Mouse (Mus musculus) MEL (cell line): ENCODE data around the gene Rps16. TPM values are rescaled to one million over a fixed set of nuclear protein-coding genes. Genes with fewer than 3 reads are reported as not detected.

Experiments
- DNase-seq: peaks from one replicate; pipeline ENCODE4 v3.0.0; 2011; ENCODE audit warnings: low read depth, low spot score
- H3K27ac ChIP-seq: 2 replicates; pipeline ENCODE4 v1.5.1; 2012; ENCODE audit warnings: low read depth, mild to moderate bottlenecking, control low read depth, low read length, moderate library complexity; ENCODE audit not compliant: control insufficient read depth
- H3K27me3 ChIP-seq, 2 experiments: fragments of 150-350 bp in 1 of 2; sonication (generic) in 1 of 2; 2 replicates each; pipeline ENCODE4 v1.6.1; 2012; ENCODE audit warnings: low read length in 2 of 2, mild to moderate bottlenecking in 2 of 2, improper control_type of control experiment in 1 of 2, moderate library complexity in 1 of 2; ENCODE audit not compliant: insufficient read depth in 2 of 2, control insufficient read depth in 1 of 2
- H3K36me3 ChIP-seq, 2 experiments: 2 replicates each; pipeline ENCODE4 v1.6.1; 2012 to 2014; ENCODE audit warnings: low read length in 2 of 2, improper control_type of control experiment in 1 of 2, inconsistent platforms in 1 of 2, mild to moderate bottlenecking in 1 of 2; ENCODE audit not compliant: insufficient read depth in 2 of 2, control insufficient read depth in 1 of 2
- H3K4me1 ChIP-seq, 2 experiments: fragments of 150-350 bp in 1 of 2; sonication (generic) in 1 of 2; 2 replicates each; pipeline ENCODE4 v1.6.1; 2012; ENCODE audit warnings: low read length in 2 of 2, improper control_type of control experiment in 1 of 2, mild to moderate bottlenecking in 1 of 2; ENCODE audit not compliant: insufficient read depth in 2 of 2, control insufficient read depth in 1 of 2
- H3K4me3 ChIP-seq, 2 experiments: fragments of 150-350 bp in 1 of 2; sonication (generic) in 1 of 2; 2 replicates each; pipeline ENCODE4 v1.5.1; 2012; ENCODE audit warnings: low read depth in 2 of 2, low read length in 2 of 2, mild to moderate bottlenecking in 2 of 2, moderate library complexity in 2 of 2, control low read depth in 1 of 2, improper control_type of control experiment in 1 of 2; ENCODE audit not compliant: control insufficient read depth in 1 of 2, insufficient read depth in 1 of 2
- H3K79me2 ChIP-seq: 2 replicates; pipeline ENCODE4 v1.6.1; 2012; ENCODE audit warnings: mild to moderate bottlenecking, low read length, moderate library complexity; ENCODE audit not compliant: control insufficient read depth, poor library complexity, insufficient read depth
- H3K9ac ChIP-seq: 2 replicates; pipeline ENCODE4 v1.6.1; 2012; ENCODE audit warnings: low read depth, mild to moderate bottlenecking, control low read depth, low read length, moderate library complexity; ENCODE audit not compliant: control insufficient read depth, poor library complexity, severe bottlenecking
- H3K9me3 ChIP-seq: fragments of 150-350 bp; sonication (generic); replicated peaks from 2 replicates; pipeline ENCODE4 v1.6.1; 2012; ENCODE audit warnings: mild to moderate bottlenecking, low read length, improper control_type of control experiment, moderate library complexity; ENCODE audit not compliant: insufficient read depth
- CHD1 ChIP-seq: IDR thresholded peaks from 2 replicates; pipeline ENCODE4 v1.6.1; 2012; ENCODE audit warnings: low read depth, mild to moderate bottlenecking, inconsistent platforms, low read length, improper control_type of control experiment
- CHD2 ChIP-seq: IDR thresholded peaks from 2 replicates; pipeline ENCODE4 v1.6.1; 2011; ENCODE audit warnings: low read length, improper control_type of control experiment
- MXI1 ChIP-seq: IDR thresholded peaks from 2 replicates; pipeline ENCODE4 v1.6.1; 2011; ENCODE audit warnings: mild to moderate bottlenecking, low read depth, low read length, improper control_type of control experiment
- NELFE ChIP-seq: IDR thresholded peaks from 2 replicates; pipeline ENCODE4 v1.6.1; 2011; ENCODE audit warnings: low read depth, low read length, improper control_type of control experiment
- NRF1 ChIP-seq: IDR thresholded peaks from 2 replicates; pipeline ENCODE4 v1.6.1; 2014; ENCODE audit warnings: low read depth, mild to moderate bottlenecking, inconsistent platforms, low read length, improper control_type of control experiment, moderate library complexity; ENCODE audit not compliant: poor library complexity, insufficient read depth, severe bottlenecking
- POLR2AphosphoS5 ChIP-seq: IDR thresholded peaks from 2 replicates; pipeline ENCODE4 v1.6.1; 2012; ENCODE audit warnings: low read depth, borderline replicate concordance, mild to moderate bottlenecking, inconsistent platforms, low read length, moderate library complexity, mixed read lengths
- TCF12 ChIP-seq: IDR thresholded peaks from 2 replicates; pipeline ENCODE4 v1.6.1; 2014; ENCODE audit warnings: low read depth, mild to moderate bottlenecking, inconsistent platforms, low read length, improper control_type of control experiment, moderate library complexity
- UBTF ChIP-seq: IDR thresholded peaks from 2 replicates; pipeline ENCODE4 v1.6.1; 2012; ENCODE audit warnings: low read depth, mild to moderate bottlenecking, inconsistent platforms, low read length, improper control_type of control experiment, moderate library complexity, borderline replicate concordance; ENCODE audit not compliant: insufficient read depth
- USF2 ChIP-seq, 2 experiments: IDR thresholded peaks; 2 replicates each; pipeline ENCODE4 v1.6.1; 2011 to 2012; ENCODE audit warnings: improper control_type of control experiment in 2 of 2, low read length in 2 of 2, borderline replicate concordance in 1 of 2, inconsistent platforms in 1 of 2, low read depth in 1 of 2, mild to moderate bottlenecking in 1 of 2; ENCODE audit not compliant: insufficient read depth in 1 of 2
- ZC3H11A ChIP-seq: IDR thresholded peaks from 2 replicates; pipeline ENCODE4 v1.6.1; 2012; ENCODE audit warnings: low read depth, mild to moderate bottlenecking, inconsistent platforms, low read length, improper control_type of control experiment
- polyA plus RNA-seq, 2 experiments: library from polyadenylated mRNA; stranded (reverse) in 1 of 2; unstranded in 1 of 2; fragments of >175 nt in 1 of 2; fragments of >200 nt in 1 of 2; gene quantifications; 2 replicates each; pipeline versions ENCODE4 v1.2.1 to v1.2.4; 2012; ENCODE audit warnings: low replicate concordance in 2 of 2, low read depth in 1 of 2; ENCODE audit not compliant: insufficient read length in 2 of 2, insufficient read depth in 1 of 2, missing spikeins in 1 of 2
- total RNA-seq: library from RNA; depleted of rRNA; stranded (reverse); fragments of 300-350 nt; gene quantifications from 2 replicates; pipeline ENCODE4 v1.2.3, GENCODE M21; 2012

Gene Rps16
- total and polyA plus RNA-seq, 3 experiments: 1,661 to 2,343 (median 1,740) TPM

GRCm38 (mm10) chr7:28370051-28370450, 19.6 kb downstream of the Rps16 start:
- Histone ChIP-seq H3K9ac (no peak overlapping the region), H3K79me2 (peaks cover 2% of the 10 kb centered on the region; the same call in 1 of the 2 replicates), H3K27me3 (no peaks in the 10 kb centered on the region), H3K4me3 (no peak overlapping the region), H3K9me3 (no peaks in the 10 kb centered on the region), H3K27ac (no peak overlapping the region), H3K36me3 (peaks cover 0 to 2% of the 10 kb centered on the region in 2 experiments; a peak in 1 of 4 replicates), H3K4me1 (peaks cover 0 to 7% of the 10 kb centered on the region in 2 experiments; a peak in 2 of 4 replicates)
- TF ChIP-seq POLR2AphosphoS5: no peak
- no peak for DNase-seq

DNA sequence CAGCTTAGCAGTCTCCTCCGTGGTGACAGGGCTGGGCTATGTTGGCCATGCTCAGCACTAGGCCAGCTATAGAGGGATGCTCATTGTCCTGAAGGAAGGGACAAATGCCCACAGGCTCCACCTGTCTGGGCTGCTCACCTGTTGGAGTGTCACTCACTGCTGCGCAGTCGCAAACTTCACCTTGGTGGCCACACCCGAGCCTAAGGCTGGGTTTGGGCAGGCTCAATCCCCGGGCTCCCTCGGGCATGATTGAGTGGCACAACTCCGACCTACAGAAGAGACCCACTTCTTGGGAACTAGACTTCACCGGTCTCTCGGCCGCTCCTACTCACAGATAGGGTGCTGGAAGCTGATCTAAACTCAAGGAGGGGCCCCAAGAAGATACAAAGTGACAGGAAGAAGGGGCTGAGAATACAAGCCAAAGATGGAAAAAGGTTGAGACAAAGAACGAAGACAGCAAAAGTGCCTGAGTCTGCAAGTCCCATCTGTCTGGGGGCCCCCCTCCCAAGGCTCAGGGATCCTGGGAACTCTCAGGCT, 20.6 kb downstream of the Rps16 start:
- H3K27me3 ChIP-seq: no peaks in the 10 kb centered on the region
- H3K4me1 ChIP-seq: peaks cover 0 to 9% of the 10 kb centered on the region in 2 experiments; a peak in 2 of 4 replicates
- no peak for DNase-seq
- peaks cover 0 to 3% of the 10 kb centered on the region in 2 experiments; a peak in 2 of 4 replicates for H3K36me3 ChIP-seq
- H3K79me2 ChIP-seq: peaks cover 2% of the 10 kb centered on the region; the same call in 1 of the 2 replicates
- no peaks in the 10 kb centered on the region for H3K9me3 ChIP-seq
- H3K27ac ChIP-seq: no peak overlapping the region
- TF ChIP-seq TCF12 (no peak), CHD2 (no peak), CHD1 (no peak), MXI1 (no peak), ZC3H11A (no peak), UBTF (no peak), USF2 (IDR thresholded peaks at IDR 0.05; ENCODE audit: borderline replicate concordance in 1 of 2, insufficient read depth in 1 of 2, low read depth in 1 of 2, low read length in 2 of 2) (no peak), NELFE (no peak), NRF1 (no peak)
- peak overlapping the region; percentile 88 for H3K9ac ChIP-seq
- peak overlapping the region; percentile 62 to 79 for H3K4me3 ChIP-seq

DNA sequence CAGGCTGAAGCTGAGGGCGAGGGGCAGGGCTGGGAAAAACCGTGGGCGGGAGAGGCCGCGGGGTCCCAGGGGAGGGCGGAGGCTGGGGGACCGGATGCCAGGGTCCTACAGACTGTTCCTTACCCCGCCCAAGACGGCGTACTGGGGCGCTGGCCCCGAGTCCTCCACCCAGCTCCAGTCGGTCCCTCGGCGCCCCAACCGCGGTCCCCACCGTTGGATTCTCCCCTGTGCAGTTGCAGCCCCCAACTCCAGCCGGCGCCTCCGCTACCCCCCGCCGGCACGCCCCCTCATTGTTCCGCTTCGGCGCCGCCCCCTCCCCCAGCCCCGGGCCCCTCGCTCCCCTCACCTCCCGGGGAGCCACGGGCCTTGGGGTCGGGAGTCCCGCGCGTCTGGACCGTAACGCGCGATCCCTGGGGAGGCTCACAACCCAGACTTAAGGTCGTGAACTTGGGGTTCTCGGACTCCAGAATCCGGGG, 21.1 kb downstream of the Rps16 start:
- H3K9me3 ChIP-seq: no peaks in the 10 kb centered on the region
- no peaks in the 10 kb centered on the region for H3K27me3 ChIP-seq
- DNase-seq: peak; percentile 50
- no peak overlapping the region for H3K27ac ChIP-seq
- H3K79me2 ChIP-seq: peaks cover 2% of the 10 kb centered on the region; the same call in 1 of the 2 replicates
- H3K36me3 ChIP-seq: peaks cover 0 to 7% of the 10 kb centered on the region in 2 experiments; a peak in 2 of 4 replicates
- TF ChIP-seq UBTF: 0 out of 2 replicates have a peak, but pooled peaks have one; percentile 63
- TF ChIP-seq POLR2AphosphoS5: no peak
- H3K4me3 ChIP-seq: peak overlapping the region; percentile 62 to 79
- H3K9ac ChIP-seq: peak overlapping the region; percentile 88
- peaks cover 0 to 10% of the 10 kb centered on the region in 2 experiments; a peak in 2 of 4 replicates for H3K4me1 ChIP-seq
